Mouse (Mus musculus) liver, adult 2 months (tissue): Measurements from ENCODE around the gene Jph2.

Source experiments
- CTCF ChIP-seq: fragments of 200-500 bp; IDR thresholded peaks from 2 replicates; pipeline ENCODE4 v1.5.1; 2011; ENCODE audit warnings: low read depth, low read length, control low read depth
- POLR2A ChIP-seq: fragments of 200-500 bp; IDR thresholded peaks from 2 replicates; pipeline ENCODE4 v1.6.1; 2011; ENCODE audit warnings: low read length, control low read depth; ENCODE audit not compliant: insufficient read depth; ENCODE audit errors: extremely low read depth

GRCm38 (mm10) chr2:163397071-163397470 lies 722 bp downstream of the Jph2 start:
- no peak for TF ChIP-seq CTCF
- no peak for TF ChIP-seq POLR2A
